Mouse (Mus musculus): ENCODE results near the gene Klra7.
"Not testable (repeated sequence)": the region's sequence is repeated elsewhere in the genome, so short reads cannot be mapped to it uniquely, and the experiment has no call there.

The Klra7 gene

DNA sequence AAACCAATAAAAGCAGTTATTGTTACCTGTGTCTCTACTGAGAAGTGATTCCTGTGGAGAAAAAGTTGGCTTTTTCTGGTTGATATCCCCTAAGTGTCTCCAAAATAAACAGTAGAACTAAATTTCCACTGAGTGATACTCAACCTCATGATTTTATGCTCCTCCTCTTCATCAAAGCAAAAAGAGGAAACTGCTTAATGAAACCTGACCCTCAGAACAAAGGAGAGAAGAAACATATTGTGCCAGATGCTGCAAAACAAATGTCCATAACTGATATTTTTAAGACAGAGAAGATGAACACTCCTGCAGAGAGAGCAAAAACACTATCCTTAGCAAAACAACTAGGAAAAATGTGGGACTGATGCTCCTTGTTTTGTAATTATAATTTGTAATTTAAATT lies at the start of gene Klra7:
Klra7 (minus strand) TSS at position 101 of the 400 bp plus-strand sequence.
- no peak for DNase-seq

DNA sequence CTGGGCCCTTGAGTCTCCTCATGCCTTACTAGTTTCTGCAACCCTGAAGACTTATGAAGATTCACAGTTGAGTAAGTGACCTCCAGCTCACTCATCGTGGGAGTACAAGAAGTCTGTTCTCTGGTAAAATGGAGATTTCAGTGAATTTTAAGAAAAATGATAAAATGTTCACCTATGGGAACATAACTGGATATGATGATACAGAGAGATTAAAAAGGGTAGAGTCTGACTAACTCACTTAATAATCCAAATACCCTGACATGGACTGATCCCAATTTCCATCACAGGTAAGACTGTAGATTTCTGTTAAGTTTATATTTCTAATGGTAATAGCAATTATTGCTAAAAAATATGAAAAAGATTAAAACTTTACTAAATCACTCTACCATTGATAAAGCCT lies 48.7 kb upstream of the Klra7 start, which contains the start of gene Klra10:
Klra10 (minus strand) TSS at position 101 of the 400 bp plus-strand sequence.
- not testable (repeated sequence) for DNase-seq

DNA sequence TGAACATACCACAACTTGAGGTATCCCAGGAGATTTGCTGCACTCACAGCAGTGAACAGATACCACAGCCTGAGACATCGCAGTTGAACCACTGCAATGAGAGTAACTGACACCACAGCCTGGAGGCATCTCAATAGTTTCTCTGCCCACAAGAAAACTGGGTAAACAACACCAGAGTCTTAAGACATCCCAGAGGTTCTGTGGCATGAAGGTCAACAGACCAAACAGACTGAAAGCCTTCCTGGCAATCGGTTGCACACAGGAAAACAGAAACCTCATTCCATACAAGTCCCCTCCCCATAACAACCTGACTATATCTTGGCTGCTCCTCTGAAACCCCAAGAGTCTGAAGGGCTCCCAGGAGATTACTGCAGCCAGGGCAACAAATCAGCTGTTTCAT lies 22.2 kb upstream of the Klra7 start:
- DNase-seq, result no peak

DNA sequence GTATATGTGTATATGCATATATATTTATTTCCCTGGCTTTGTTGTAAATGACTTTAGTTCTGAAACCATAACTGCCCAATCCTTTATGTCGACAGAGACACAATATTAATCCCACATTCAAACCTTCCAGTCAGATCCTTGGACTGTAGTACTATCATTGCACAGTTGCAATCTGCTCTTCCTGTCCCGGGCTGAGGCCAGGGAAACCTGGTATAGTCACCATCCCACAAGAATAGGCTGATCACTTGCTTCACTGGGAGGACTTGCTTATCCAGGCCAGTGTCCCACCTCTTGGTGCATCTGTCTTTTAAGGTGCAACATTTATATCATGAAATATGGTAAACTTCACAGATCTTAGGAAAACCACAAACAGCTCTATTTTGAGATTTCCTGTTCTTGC lies 4.4 kb upstream of the Klra7 start:
- DNase-seq, result no peak

DNA sequence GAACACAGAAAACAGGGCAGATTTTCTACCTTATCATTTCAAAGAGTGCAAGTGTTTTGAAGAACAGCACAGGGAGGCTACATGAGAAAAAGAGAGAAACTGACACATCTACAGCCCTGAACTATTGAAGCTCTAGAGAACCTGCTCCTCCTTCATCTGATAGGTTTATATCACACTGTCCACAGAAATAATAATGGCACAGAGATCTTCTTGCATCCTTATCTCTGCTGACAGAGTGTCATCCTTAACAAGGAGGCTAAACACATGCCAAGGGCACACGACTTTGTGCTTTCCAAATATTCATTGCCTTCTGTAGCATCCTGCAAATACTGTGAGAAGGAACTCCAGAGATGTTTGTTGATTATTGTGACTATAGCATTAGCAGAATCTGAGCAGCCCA lies 3.5 kb upstream of the Klra7 start:
- DNase-seq, result no peak

DNA sequence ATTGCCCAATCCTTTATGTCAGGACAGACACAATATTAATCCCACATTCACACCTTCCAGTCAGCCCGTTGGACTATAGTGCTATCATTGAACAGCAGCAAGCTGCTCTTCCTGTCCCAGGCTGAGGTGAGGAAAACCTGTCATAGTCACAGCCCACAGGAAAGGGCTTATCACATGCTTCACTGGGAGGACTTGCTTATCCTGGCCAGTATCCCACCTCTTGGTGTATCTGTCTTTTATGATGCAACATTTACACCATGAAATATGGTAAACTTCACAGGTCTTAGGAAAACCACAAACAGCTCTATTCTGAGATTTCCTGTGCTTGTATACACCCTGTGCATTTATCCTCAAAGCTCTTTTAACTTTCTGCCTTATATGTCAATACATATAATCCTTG lies 35.7 kb downstream of the Klra7 start:
- DNase-seq, result not testable (repeated sequence)

DNA sequence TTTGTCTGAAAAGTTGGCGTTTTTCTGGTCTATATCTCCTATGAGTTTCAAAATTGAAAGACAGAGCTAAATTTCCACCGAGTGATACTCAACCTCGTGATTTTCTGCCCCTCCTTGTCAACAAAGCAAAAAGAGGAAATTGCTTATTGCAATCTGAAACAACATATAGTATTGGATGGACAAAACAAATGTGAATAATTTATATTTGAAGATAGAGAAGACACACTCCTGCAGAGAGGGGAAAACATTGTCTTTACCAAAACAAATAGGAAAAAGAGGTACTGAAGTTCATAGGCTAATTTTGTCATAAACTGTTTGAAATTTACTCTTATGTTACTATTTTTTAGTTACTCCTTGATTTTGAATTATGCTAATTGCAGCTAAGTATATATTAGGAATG lies 40.1 kb downstream of the Klra7 start, which contains the start of gene Klra9:
Klra9 (minus strand) TSS at position 101 of the 400 bp plus-strand sequence.
- DNase-seq, result not testable (repeated sequence)
